Mouse (Mus musculus) heart, embryonic 10.5 days (tissue): ENCODE measurements at regions not wholly inside any gene's neighbourhood (a gene's known extent, or its start where the extent isn't known, plus 50 kb on each side); places are given as distances from the start of the nearest gene placed in this dataset.

Experiments
- DNase-seq: peaks from one replicate; pipeline ENCODE4 v3.0.0-alpha.2; 2017; ENCODE audit warnings: low spot score
- H3K27ac ChIP-seq: fragments of 300-500 bp; sonication (generic); 2 replicates; pipeline ENCODE4 v1.5.1; 2016; ENCODE audit warnings: mild to moderate bottlenecking
- H3K27me3 ChIP-seq: fragments of 300-500 bp; sonication (generic); 2 replicates; pipeline ENCODE4 v1.6.1; 2016; ENCODE audit warnings: mild to moderate bottlenecking; ENCODE audit not compliant: poor library complexity, insufficient read depth, severe bottlenecking
- H3K36me3 ChIP-seq: fragments of 300-500 bp; sonication (generic); 2 replicates; pipeline ENCODE4 v1.6.1; 2016; ENCODE audit warnings: mild to moderate bottlenecking, moderate library complexity
- H3K4me1 ChIP-seq: fragments of 300-500 bp; sonication (generic); 2 replicates; pipeline ENCODE4 v1.6.1; 2016; ENCODE audit warnings: mild to moderate bottlenecking
- H3K4me3 ChIP-seq: fragments of 300-500 bp; sonication (generic); 2 replicates; pipeline ENCODE4 v1.5.1; 2016; ENCODE audit warnings: mild to moderate bottlenecking, moderate library complexity
- H3K9me3 ChIP-seq: fragments of 300-500 bp; sonication (generic); 2 replicates; pipeline ENCODE4 v1.6.1; 2016; ENCODE audit warnings: mild to moderate bottlenecking, moderate library complexity
- WGBS: fragments of 180-500 bp; shearing (Covaris S2); methylation state at CpG from one replicate; pipeline ENCODE4 v1.1.7; 2016; 5-methylcytosine and 5-hydroxymethylcytosine counted together

DNA sequence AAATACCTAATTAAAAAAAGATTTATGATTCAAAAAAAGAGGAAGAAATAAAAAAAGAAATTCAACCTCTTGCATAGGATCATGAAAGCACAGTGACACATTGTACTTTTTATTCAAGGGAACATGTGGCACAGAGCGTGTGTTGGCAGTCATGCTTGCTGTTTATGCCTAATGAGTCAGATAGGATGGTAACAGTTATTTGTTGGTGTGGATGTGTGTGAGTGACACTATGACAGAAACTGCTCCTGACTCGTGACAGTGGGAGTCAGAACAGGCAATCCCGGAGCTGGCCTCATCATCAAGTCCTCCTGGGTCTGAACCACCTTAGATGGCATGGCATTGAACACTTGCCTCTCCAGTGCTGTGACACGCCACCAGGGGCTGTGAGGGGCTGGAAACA is 261.4 kb downstream of the Pax1 start:
- no peak overlapping the region for H3K4me3 ChIP-seq
- WGBS: 79% methylated on average over 4 of the region's 4 CpGs
- no peaks in the 10 kb centered on the region for H3K27me3 ChIP-seq
- H3K9me3 ChIP-seq: no peaks in the 10 kb centered on the region
- DNase-seq: no peak
- H3K4me1 ChIP-seq: no peaks in the 10 kb centered on the region
- no peak overlapping the region for H3K27ac ChIP-seq
- no peaks in the 10 kb centered on the region for H3K36me3 ChIP-seq

DNA sequence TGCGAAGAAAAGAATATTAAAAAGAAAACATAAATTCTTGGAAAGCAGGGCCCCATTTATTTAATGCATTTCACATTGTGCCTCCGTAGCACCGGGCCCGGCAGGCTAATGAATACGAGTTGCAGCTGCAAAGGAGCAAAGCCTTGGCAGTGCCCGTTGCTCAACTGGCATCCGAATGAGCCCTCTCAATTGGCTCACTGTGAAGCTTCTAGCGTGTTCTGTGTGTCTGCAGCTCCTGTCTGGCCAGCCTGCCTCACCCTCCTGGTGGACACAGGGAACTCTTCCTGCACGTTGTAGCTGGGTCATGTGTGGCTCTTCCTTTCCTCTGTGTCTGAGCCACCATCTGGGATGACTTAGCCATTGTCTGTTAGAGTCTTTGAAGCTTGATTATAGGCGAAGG is 256.1 kb downstream of the Pax1 start:
- no peak for DNase-seq
- no peak overlapping the region for H3K27ac ChIP-seq
- H3K27me3 ChIP-seq: no peaks in the 10 kb centered on the region
- no peaks in the 10 kb centered on the region for H3K36me3 ChIP-seq
- no peaks in the 10 kb centered on the region for H3K9me3 ChIP-seq
- 80% methylated on average over 10 of the region's 10 CpGs for WGBS
- H3K4me1 ChIP-seq: no peaks in the 10 kb centered on the region
- H3K4me3 ChIP-seq: no peak overlapping the region

DNA sequence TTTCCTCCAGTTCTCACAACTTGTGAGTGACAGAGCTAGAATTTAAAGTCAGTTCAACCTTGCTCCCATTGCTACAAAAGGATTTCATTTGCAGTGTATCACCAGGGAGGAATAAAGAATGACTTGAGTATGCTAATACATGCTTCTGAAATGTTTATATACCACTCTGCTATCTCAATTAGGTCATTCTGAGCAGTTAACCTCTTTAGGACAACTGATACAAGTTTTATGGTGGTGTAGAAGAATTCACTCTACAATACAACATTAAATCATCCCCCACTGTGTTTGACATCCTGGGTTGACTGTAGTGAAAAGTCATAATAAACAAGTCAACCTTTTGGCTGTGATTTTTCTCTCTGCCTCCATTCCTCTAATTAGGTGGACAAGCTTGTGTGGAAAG is 248.6 kb downstream of the Pax1 start:
- Histone ChIP-seq H3K36me3 (no peaks in the 10 kb centered on the region), H3K9me3 (no peaks in the 10 kb centered on the region), H3K4me1 (no peaks in the 10 kb centered on the region), H3K4me3 (no peak overlapping the region), H3K27ac (no peak overlapping the region), H3K27me3 (no peaks in the 10 kb centered on the region)
- DNase-seq: no peak

DNA sequence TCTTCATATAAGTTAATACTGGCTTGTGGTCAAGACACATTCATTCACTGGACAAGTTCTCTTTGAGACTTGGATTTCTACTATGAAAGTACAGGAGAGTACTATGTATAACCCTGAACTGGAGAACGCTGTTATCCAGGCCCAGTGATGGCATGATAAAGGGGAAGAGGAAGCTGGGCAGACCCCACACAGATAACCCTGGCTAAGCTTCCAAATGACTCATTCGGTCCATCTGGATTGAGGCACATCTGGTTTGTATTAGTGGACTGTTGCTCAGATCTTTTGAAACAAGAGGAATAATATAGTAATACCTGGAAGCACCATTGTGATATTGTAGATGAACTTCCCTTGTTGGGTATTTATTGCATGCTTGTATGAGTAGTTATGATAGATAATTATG is 239.9 kb downstream of the Pax1 start:
- H3K4me3 ChIP-seq: no peak overlapping the region
- no peaks in the 10 kb centered on the region for H3K27me3 ChIP-seq
- H3K36me3 ChIP-seq: no peaks in the 10 kb centered on the region
- H3K27ac ChIP-seq: no peak overlapping the region
- H3K9me3 ChIP-seq: no peaks in the 10 kb centered on the region
- DNase-seq: no peak
- 45% methylated on average over 2 of the region's 2 CpGs for WGBS
- no peaks in the 10 kb centered on the region for H3K4me1 ChIP-seq

DNA sequence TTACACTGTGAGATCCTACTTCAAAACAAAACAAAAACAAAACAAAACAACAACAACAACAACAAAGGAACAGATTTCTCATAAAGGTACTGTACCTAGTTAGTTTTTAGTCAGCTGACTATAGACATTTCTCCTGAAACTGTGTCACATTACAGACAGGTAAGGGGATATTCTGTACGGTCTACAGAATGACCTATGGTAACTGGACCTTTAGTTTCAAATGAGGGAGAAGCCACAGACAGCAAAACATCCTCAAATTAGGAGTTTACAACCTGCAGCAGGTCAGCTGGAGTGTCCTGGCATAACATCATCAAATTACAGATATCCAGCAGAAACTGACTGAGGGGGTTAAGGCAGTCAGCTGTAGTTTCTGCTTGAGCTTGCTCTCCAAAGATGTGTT is 210.7 kb downstream of the Pax1 start:
- no peaks in the 10 kb centered on the region for H3K27me3 ChIP-seq
- H3K9me3 ChIP-seq: no peaks in the 10 kb centered on the region
- no peak overlapping the region for H3K27ac ChIP-seq
- no peak for DNase-seq
- H3K4me1 ChIP-seq: no peaks in the 10 kb centered on the region
- H3K4me3 ChIP-seq: no peak overlapping the region
- WGBS: 73% methylated on average over 1 of the region's 1 CpGs
- no peaks in the 10 kb centered on the region for H3K36me3 ChIP-seq

DNA sequence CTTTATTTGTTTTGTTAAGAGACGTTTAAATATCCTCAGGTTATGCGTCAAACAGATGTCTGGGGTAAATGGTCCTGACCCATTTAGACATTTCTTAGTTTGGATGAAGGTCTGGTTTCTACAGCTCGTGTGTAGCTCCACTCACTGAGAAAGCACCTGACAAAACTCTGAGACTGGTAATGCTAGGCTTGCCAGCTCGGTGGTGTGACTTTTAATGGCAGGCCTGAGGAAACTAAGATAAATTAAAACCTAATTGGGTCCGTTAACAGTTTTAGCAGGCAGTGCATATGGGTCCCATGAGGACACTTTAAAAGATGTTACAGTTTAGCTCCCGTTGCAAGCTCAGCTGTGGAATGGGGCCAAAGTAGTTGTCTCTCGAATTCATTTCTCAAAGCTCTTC is 199.5 kb downstream of the Pax1 start:
- no peak overlapping the region for H3K4me3 ChIP-seq
- no peaks in the 10 kb centered on the region for H3K36me3 ChIP-seq
- H3K27ac ChIP-seq: no peak overlapping the region
- 73% methylated on average over 7 of the region's 7 CpGs for WGBS
- H3K27me3 ChIP-seq: no peaks in the 10 kb centered on the region
- H3K9me3 ChIP-seq: no peaks in the 10 kb centered on the region
- DNase-seq: no peak
- no peaks in the 10 kb centered on the region for H3K4me1 ChIP-seq

DNA sequence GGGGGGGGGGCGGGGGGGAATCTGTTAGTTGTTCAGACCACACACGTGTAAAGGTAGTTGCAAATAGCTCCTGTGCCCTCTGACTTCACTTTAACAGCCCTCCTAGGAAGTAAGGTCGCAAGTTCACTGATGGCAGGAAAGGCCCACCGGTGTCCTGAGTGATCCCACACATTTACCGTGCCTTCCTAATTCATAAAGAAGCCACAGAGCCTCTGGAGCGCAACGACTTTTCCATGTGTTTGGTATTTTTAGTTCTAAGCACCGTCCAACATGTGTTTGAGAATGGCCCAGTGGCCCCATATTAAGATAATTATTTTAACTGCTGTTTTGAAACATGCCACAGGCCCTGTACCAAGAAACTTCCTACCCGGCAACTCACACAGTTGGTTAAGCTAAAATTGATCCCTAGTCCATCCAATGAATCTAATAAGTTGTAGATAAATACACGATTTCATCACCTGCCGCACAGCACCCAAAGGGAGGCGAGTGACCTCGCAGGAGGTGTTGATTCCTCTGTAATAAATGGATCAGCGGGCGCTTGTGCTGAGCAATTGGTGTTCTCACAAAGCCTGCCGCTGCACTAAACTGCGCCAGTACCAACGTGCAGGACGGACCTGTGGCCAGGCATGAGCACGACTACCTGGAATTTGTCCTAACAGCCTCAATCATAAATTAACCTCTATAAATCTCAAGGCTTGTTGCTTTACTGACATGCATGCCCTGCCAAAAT is 198.9 kb downstream of the Pax1 start:
- Histone ChIP-seq H3K9me3 (no peaks in the 10 kb centered on the region), H3K27ac (no peak overlapping the region), H3K4me3 (no peak overlapping the region), H3K36me3 (no peaks in the 10 kb centered on the region), H3K27me3 (no peaks in the 10 kb centered on the region), H3K4me1 (no peaks in the 10 kb centered on the region)
- WGBS: 83% methylated on average over 20 of the region's 20 CpGs
- DNase-seq: no peak

DNA sequence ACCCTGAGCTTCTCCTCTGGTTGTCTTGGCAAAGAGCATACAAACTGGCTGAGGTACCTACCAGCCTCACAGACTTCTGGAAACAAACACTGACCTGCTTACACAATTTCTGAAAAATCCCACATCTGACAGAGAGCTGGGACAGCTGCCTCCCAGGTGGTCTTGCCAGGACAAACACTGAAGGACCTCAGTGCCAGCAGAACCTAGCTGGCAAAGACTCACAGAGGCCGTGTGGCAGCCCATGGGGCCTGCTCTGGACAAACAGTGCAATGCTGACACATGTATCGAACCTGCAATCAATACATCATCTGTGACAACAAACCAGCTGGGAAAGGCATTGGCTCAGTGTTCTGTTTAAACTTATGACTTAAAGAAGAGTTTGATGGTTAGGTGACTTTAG is 167.4 kb downstream of the Pax1 start:
- H3K9me3 ChIP-seq: no peaks in the 10 kb centered on the region
- no peak overlapping the region for H3K4me3 ChIP-seq
- WGBS: 71% methylated on average over 2 of the region's 2 CpGs
- H3K4me1 ChIP-seq: no peaks in the 10 kb centered on the region
- no peak overlapping the region for H3K27ac ChIP-seq
- H3K36me3 ChIP-seq: no peaks in the 10 kb centered on the region
- DNase-seq: no peak
- no peaks in the 10 kb centered on the region for H3K27me3 ChIP-seq

DNA sequence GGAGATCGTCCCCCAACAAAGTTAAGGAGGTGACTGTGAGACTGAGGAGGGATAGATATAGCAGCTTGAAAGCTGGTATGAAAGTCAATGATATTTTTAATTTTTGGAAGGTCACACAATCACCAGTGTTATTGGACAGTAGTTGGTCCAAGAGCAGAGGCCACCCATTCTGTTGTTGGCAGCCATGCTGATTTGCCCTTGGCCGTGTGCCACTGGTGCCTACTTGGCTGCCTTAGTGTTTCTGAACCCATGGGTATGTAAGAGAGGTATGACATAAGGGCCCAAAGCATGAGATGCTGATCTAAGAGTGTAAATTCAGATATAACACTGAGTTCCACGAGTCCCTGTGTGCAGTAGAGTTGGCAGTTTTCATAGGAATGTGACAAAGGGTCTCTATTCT is 153.7 kb downstream of the Pax1 start:
- WGBS: 76% methylated on average over 3 of the region's 3 CpGs
- no peak overlapping the region for H3K4me3 ChIP-seq
- H3K4me1 ChIP-seq: no peaks in the 10 kb centered on the region
- H3K9me3 ChIP-seq: no peaks in the 10 kb centered on the region
- no peak for DNase-seq
- no peaks in the 10 kb centered on the region for H3K36me3 ChIP-seq
- no peak overlapping the region for H3K27ac ChIP-seq
- H3K27me3 ChIP-seq: no peaks in the 10 kb centered on the region

DNA sequence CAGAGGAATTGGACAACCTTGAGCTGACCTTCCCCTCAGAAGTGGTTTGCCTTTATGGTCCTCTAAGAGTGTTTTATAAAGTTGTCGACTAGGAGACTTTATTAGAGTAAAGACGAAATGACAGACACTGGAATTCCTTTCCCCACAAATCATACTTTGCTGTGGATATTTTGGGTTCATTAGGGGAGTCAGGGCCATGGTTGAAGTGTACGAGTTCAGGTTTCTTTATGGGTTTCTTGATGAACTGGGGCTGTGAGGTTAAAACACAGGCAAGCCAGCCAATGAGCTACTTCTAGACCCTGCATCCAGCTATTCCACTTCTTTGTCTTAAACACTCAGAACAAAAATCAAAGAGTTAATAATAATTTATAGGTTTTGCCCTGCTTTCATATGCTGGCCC is 153.0 kb downstream of the Pax1 start:
- DNase-seq: no peak
- Histone ChIP-seq H3K4me1 (no peaks in the 10 kb centered on the region), H3K36me3 (no peaks in the 10 kb centered on the region), H3K4me3 (no peak overlapping the region), H3K27ac (no peak overlapping the region), H3K27me3 (no peaks in the 10 kb centered on the region), H3K9me3 (no peaks in the 10 kb centered on the region)
- WGBS: 84% methylated on average over 3 of the region's 3 CpGs

DNA sequence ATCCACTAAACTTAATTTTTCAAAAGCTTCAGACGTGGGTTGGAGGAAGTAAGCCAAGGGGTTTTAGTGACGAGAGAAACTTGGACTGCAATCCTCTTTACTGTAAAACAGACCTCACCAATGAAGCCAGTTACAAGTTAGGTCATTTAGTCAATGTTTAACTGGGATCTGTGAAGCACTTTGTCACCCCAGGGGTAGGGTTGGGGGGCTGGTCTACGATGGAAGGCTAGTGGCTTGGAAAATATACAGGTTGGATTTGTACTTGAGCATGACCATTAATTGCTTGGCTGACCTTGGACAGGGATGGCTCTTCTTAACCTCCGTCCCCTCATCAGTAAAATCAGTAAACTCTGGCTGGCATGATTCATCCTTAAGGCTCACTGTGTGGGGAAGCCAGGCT is 142.2 kb downstream of the Pax1 start:
- Histone ChIP-seq H3K4me3 (no peak overlapping the region), H3K4me1 (no peaks in the 10 kb centered on the region), H3K36me3 (no peaks in the 10 kb centered on the region), H3K27me3 (no peaks in the 10 kb centered on the region), H3K9me3 (no peaks in the 10 kb centered on the region), H3K27ac (no peak overlapping the region)
- WGBS: 73% methylated on average over 4 of the region's 4 CpGs
- no peak for DNase-seq

DNA sequence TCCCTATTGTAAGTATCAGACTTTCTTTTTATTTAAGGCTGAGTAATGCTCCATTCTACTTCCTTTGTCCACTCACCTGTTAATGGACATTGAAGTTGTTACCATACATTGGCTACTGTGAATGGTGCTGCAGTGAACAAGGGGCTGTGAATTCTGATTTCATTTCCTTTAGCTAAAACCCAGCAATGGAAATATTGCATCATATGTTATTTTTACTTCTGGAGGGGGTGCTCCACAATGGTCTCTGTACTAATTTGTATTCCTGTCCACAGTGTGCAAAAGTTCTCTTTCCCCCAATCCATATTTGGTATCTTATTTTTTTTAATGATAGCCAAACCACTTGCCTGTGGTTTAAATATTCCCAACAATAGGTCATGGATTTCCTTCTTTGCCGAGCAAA is 137.0 kb downstream of the Pax1 start:
- no peak for DNase-seq
- Histone ChIP-seq H3K9me3 (no peaks in the 10 kb centered on the region), H3K27ac (no peak overlapping the region), H3K36me3 (no peaks in the 10 kb centered on the region), H3K4me1 (no peaks in the 10 kb centered on the region), H3K27me3 (no peaks in the 10 kb centered on the region), H3K4me3 (no peak overlapping the region)
- WGBS: 75% methylated on average over 1 of the region's 1 CpGs

DNA sequence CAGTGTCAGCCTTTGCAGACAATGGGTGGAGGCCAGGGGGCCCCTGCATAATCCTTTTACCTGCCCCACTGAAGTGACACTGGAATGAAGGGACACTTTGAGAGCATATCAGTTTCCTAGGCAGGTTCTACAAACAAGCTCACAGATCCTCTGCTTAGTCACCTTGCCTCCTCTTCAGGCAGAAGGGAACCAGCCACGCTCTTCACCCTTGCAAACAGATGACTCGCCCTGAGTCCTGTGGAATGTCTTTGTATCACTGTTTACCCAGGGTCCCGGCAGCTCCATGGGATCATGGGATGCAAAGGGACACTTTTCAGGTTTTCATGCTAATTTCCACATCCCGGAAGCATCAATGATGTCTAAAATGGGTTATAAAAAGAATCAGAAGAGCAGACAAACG is 94.2 kb downstream of the Pax1 start:
- no peak for DNase-seq
- H3K36me3 ChIP-seq: no peaks in the 10 kb centered on the region
- no peaks in the 10 kb centered on the region for H3K9me3 ChIP-seq
- WGBS: 46% methylated on average over 5 of the region's 5 CpGs
- 0 out of 2 replicates have a peak, but pooled peaks cover 3% of the 10 kb centered on the region for H3K4me1 ChIP-seq
- H3K27ac ChIP-seq: no peak overlapping the region
- H3K27me3 ChIP-seq: no peaks in the 10 kb centered on the region; the same call in 1 of the 2 replicates
- H3K4me3 ChIP-seq: no peak overlapping the region
